Mouse (Mus musculus): ENCODE data around the gene 1500009C09Rik. TPM values are rescaled to one million over a fixed set of nuclear protein-coding genes. Genes with fewer than 3 reads are reported as not detected.

1500009C09Rik gene
- polyA plus RNA-seq (2012; ENCODE audit: insufficient read depth, insufficient read length, low replicate concordance, missing spikeins): not detected in 2 replicates

DNA sequence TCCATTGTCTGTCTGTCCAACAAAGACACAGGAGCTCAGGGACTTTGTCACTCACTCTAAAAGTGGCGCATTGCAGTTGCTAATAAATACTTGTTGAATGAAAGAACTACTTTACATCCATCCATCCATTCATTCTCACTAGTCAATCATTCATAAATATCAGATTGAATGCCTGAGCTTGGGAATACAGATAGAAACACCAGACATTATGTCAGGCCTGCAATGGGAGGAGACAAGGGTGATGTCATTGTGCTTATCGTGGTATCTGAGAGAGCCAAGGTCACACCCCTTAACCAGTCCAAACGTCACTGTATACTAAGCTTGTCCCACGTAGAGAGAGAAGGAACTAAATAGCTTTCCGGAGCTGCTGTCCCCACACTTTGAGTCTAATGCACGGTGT lies at the start of gene 1500009C09Rik:
Gene 1500009C09Rik (plus strand): TSS at position 301 of the 400 bp plus-strand sequence.
- H3K4me3 ChIP-seq (ENCODE audit: insufficient read depth, low read depth, low read length): no peak within 1 kb of the TSS
- H3K4me1 ChIP-seq (ENCODE audit: control insufficient read depth, insufficient read depth, low read length): peaks cover 8% of the 10 kb centered on the region
- TF ChIP-seq CTCF (IDR thresholded peaks at IDR 0.05; ENCODE audit: insufficient read depth, low read depth, low read length) (no peak), POLR2A (IDR thresholded peaks at IDR 0.05; ENCODE audit: insufficient read depth, low read depth, low read length) (no peak)
- 90% methylated on average over 6 of the region's 6 CpGs for WGBS
- H3K27ac ChIP-seq (ENCODE audit: insufficient read depth, low read depth, low read length): no peak within 1 kb of the TSS

DNA sequence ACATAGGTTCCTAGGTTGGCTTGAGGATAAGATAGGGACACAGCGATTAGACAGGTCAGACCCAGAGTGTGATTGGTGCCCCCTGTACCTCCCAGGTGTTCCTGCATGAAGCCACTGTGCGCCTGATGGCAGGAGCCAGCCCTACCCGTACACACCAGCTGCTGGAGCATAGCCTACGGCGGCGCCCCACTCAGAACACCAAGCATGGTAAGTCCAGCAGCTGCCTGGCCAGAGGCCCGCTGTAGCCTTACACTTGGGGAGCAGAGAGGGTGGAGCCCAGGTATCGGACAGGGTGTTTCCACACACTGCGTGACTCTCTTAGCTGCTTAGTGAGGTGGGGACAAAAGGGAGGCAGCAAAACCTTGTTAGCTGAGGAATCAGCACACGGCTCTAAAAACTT lies 49.1 kb upstream of the 1500009C09Rik start:
- WGBS: 91% methylated on average over 10 of the region's 10 CpGs
- Histone ChIP-seq H3K4me1 (ENCODE audit: control insufficient read depth, insufficient read depth, low read length) (peaks cover 51% of the 10 kb centered on the region), H3K4me3 (ENCODE audit: insufficient read depth, low read depth, low read length) (no peak overlapping the region), H3K27ac (ENCODE audit: insufficient read depth, low read depth, low read length) (peak overlapping the region; percentile 82; the same call in 1 of the 2 replicates)
- TF ChIP-seq POLR2A (IDR thresholded peaks at IDR 0.05; ENCODE audit: insufficient read depth, low read depth, low read length) (no peak), CTCF (IDR thresholded peaks at IDR 0.05; ENCODE audit: insufficient read depth, low read depth, low read length) (no peak)

DNA sequence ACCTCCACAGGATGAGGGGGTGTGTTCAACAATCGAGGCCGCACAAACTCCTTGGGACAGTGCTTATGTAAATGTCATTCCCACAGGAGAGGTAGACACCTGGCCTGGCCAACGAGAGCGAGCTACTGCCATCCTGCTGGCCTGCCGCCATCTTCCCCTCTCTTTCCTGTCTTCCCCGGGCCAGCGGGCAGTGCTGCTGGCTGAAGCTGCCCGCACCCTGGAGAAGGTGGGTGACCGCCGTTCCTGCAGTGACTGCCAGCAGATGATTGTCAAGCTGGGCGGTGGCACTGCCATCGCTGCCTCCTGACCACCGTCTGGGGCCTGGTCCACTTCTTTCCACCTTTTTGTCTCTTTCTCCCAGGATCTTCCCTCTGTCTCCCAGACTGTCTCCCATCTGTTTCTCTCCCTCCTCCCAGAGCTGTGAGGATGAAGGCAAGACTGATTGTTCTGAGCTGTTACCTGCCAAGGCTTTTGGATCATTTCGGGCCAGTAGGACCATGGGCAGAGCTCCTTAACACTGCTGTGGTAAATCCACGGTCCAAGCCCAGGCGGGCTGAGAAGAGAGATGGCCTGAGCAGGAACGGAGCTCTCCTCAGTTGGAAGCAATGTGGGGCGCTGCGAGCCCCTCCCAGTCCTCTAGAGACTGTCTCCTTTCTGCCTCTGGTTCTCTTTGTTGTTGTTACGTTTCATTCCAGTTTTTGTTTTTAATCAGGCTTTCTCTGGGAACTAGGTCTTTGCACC lies 48.4 kb upstream of the 1500009C09Rik start:
- peak overlapping the region; percentile 82 for H3K27ac ChIP-seq (ENCODE audit: insufficient read depth, low read depth, low read length)
- H3K4me3 ChIP-seq (ENCODE audit: insufficient read depth, low read depth, low read length): no peak overlapping the region
- WGBS: 59% methylated on average over 20 of the region's 20 CpGs
- peaks cover 55% of the 10 kb centered on the region for H3K4me1 ChIP-seq (ENCODE audit: control insufficient read depth, insufficient read depth, low read length)
- no peak for TF ChIP-seq POLR2A (IDR thresholded peaks at IDR 0.05; ENCODE audit: insufficient read depth, low read depth, low read length)
- TF ChIP-seq CTCF (IDR thresholded peaks at IDR 0.05; ENCODE audit: insufficient read depth, low read depth, low read length): no peak

- Histone ChIP-seq H3K4me1 (ENCODE audit: control insufficient read depth, insufficient read depth, low read length) (peaks cover 61% of the 10 kb centered on the region), H3K4me3 (ENCODE audit: insufficient read depth, low read depth, low read length) (no peak overlapping the region), H3K27ac (ENCODE audit: insufficient read depth, low read depth, low read length) (peak overlapping the region; percentile 82)
- WGBS: 43% methylated on average over 10 of the region's 10 CpGs
- TF ChIP-seq CTCF (IDR thresholded peaks at IDR 0.05; ENCODE audit: insufficient read depth, low read depth, low read length): no peak
- peak; percentile 28; the same call in 1 of the 2 replicates for TF ChIP-seq POLR2A (IDR thresholded peaks at IDR 0.05; ENCODE audit: insufficient read depth, low read depth, low read length)
These were observed 47.4 kb upstream of the 1500009C09Rik start for GRCm38 (mm10) chr15:82204680-82205371.

GRCm38 (mm10) chr15:82206365-82207104 lies 45.7 kb upstream of the 1500009C09Rik start:
- no peak for TF ChIP-seq CTCF (IDR thresholded peaks at IDR 0.05; ENCODE audit: insufficient read depth, low read depth, low read length)
- TF ChIP-seq POLR2A (IDR thresholded peaks at IDR 0.05; ENCODE audit: insufficient read depth, low read depth, low read length): 0 out of 2 replicates have a peak, but pooled peaks have one; percentile 18
- Histone ChIP-seq H3K4me1 (ENCODE audit: control insufficient read depth, insufficient read depth, low read length) (peaks cover 62% of the 10 kb centered on the region), H3K27ac (ENCODE audit: insufficient read depth, low read depth, low read length) (peak overlapping the region; percentile 45; the same call in 1 of the 2 replicates), H3K4me3 (ENCODE audit: insufficient read depth, low read depth, low read length) (no peak overlapping the region)
- WGBS: 36% methylated on average over 9 of the region's 9 CpGs

GRCm38 (mm10) chr15:82207105-82207459 lies 45.1 kb upstream of the 1500009C09Rik start:
- WGBS: 42% methylated on average over 34 of the region's 34 CpGs
- Histone ChIP-seq H3K27ac (ENCODE audit: insufficient read depth, low read depth, low read length) (0 out of 2 replicates have a peak overlapping the region, but pooled peaks have one; percentile 17), H3K4me1 (ENCODE audit: control insufficient read depth, insufficient read depth, low read length) (peaks cover 62% of the 10 kb centered on the region), H3K4me3 (ENCODE audit: insufficient read depth, low read depth, low read length) (peak overlapping the region; percentile 21; the same call in 1 of the 2 replicates)
- TF ChIP-seq CTCF (IDR thresholded peaks at IDR 0.05; ENCODE audit: insufficient read depth, low read depth, low read length) (no peak), POLR2A (IDR thresholded peaks at IDR 0.05; ENCODE audit: insufficient read depth, low read depth, low read length) (no peak)

- TF ChIP-seq CTCF (IDR thresholded peaks at IDR 0.05; ENCODE audit: insufficient read depth, low read depth, low read length): no peak
- no peak for TF ChIP-seq POLR2A (IDR thresholded peaks at IDR 0.05; ENCODE audit: insufficient read depth, low read depth, low read length)
- Histone ChIP-seq H3K4me3 (ENCODE audit: insufficient read depth, low read depth, low read length) (peak overlapping the region; percentile 21), H3K27ac (ENCODE audit: insufficient read depth, low read depth, low read length) (peak overlapping the region; percentile 17; the same call in 1 of the 2 replicates), H3K4me1 (ENCODE audit: control insufficient read depth, insufficient read depth, low read length) (peaks cover 62% of the 10 kb centered on the region)
- WGBS: 42% methylated on average over 30 of the region's 30 CpGs
These were observed 44.5 kb upstream of the 1500009C09Rik start for GRCm38 (mm10) chr15:82207504-82208219.

DNA sequence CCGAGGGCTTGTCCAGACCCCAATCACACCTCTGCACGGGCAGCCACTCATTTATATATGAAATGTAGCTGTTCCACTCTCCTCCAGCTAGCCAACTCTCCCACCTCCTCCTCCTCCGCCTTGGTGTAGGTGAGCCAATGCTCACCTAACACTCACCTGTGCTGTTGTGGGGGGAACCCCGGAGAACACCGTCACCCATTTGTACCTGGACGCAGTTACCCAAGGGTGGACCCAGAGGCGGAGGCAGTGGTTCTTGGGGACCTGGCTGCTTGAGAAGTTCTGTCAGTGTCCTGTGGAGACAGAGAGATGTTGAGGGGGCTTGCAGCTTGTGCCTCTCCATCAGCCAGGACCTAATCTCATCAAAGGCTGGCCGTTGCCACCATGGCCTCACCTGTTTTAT lies 43.9 kb upstream of the 1500009C09Rik start:
- TF ChIP-seq POLR2A (IDR thresholded peaks at IDR 0.05; ENCODE audit: insufficient read depth, low read depth, low read length) (no peak), CTCF (IDR thresholded peaks at IDR 0.05; ENCODE audit: insufficient read depth, low read depth, low read length) (no peak)
- peak overlapping the region; percentile 12; the same call in 1 of the 2 replicates for H3K27ac ChIP-seq (ENCODE audit: insufficient read depth, low read depth, low read length)
- 76% methylated on average over 8 of the region's 8 CpGs for WGBS
- H3K4me1 ChIP-seq (ENCODE audit: control insufficient read depth, insufficient read depth, low read length): peaks cover 60% of the 10 kb centered on the region
- H3K4me3 ChIP-seq (ENCODE audit: insufficient read depth, low read depth, low read length): peak overlapping the region; percentile 21

Data from olfactory bulb, adult 2 months (tissue).